Mouse (Mus musculus) olfactory bulb, adult 2 months (tissue): ENCODE measurements around the gene Polr2j. TPM values are rescaled to one million over a fixed set of nuclear protein-coding genes. Genes with fewer than 3 reads are reported as not detected.

Experiments
- H3K27ac ChIP-seq: fragments of 200-500 bp; 2 replicates; pipeline ENCODE4 v1.5.1; 2012; ENCODE audit warnings: low read depth, low read length; ENCODE audit not compliant: insufficient read depth
- H3K4me1 ChIP-seq: fragments of 200-500 bp; 2 replicates; pipeline ENCODE4 v1.6.1; 2012; ENCODE audit warnings: low read length; ENCODE audit not compliant: control insufficient read depth, insufficient read depth
- H3K4me3 ChIP-seq: fragments of 200-500 bp; 2 replicates; pipeline ENCODE4 v1.5.1; 2012; ENCODE audit warnings: mild to moderate bottlenecking, low read depth, low read length, moderate library complexity; ENCODE audit not compliant: insufficient read depth
- CTCF ChIP-seq: fragments of 200-500 bp; IDR thresholded peaks from 2 replicates; pipeline ENCODE4 v1.5.1; 2012; ENCODE audit warnings: low read depth, mild to moderate bottlenecking, low read length, moderate library complexity; ENCODE audit not compliant: insufficient read depth
- POLR2A ChIP-seq: fragments of 200-500 bp; IDR thresholded peaks from 2 replicates; pipeline ENCODE4 v1.6.1; 2012; ENCODE audit warnings: mild to moderate bottlenecking, low read depth, low read length, moderate library complexity; ENCODE audit not compliant: insufficient read depth
- WGBS: fragments of 180-500 bp; shearing (Covaris S2); methylation state at CpG from one replicate; pipeline ENCODE4 v1.1.7; 2018; 5-methylcytosine and 5-hydroxymethylcytosine counted together
- polyA plus RNA-seq: library from polyadenylated mRNA; stranded (reverse); fragments of >200 nt; gene quantifications from 2 replicates; pipeline ENCODE4 v1.2.4, GENCODE M21; 2012; ENCODE audit warnings: low replicate concordance; ENCODE audit not compliant: missing spikeins, insufficient read depth, insufficient read length

Gene Polr2j
- polyA plus RNA-seq, 1 experiment: not detected

DNA sequence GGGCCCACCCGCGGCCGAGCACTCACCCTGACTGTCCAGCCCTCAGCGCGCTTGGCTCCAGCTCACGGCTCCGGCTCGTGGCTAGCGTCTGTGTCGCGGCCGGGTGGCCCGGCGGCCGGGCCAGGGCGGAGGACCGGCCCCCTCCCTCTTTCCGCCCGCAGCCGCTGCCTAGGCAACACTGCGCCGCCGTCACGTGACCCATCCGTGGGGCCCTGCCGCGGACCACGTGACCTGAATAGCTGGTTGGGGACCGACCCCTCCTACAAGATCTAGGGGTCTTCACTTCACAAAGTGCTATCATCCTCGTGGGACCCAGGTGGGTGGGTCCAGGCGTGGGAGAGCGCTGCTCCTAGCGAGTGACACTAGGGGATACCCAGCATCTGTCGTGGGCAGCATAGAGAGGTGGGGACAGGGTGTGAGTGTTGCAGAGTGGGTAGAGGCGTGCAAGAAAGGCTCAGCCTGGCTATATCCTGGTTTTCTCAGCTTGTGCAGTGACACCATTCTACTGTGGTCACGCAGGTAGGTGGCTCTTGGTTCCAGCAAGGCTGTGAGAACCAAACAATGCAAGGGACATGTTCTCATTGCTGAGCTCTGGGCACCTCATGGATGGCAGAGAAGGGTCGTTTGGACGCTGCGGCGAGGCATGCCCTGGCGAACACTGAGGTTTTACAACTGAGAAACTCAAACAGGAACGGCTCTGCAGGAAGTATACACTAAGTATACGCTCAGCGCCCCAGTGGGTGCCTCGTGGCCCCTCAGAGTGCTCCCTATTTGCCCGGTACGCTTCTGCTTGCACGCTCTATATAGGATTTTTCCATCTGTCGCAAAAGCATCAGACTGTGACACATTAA is 54.3 kb downstream of the Polr2j start, which contains the start of gene Orai2:
TSS of gene Orai2 (minus strand) at position 202 of the 851 bp plus-strand sequence.
- WGBS: 2% methylated on average over 49 of the region's 49 CpGs
- peaks cover 26% of the 10 kb centered on the region for H3K4me1 ChIP-seq
- peak within 1 kb of the TSS; percentile 80 for H3K4me3 ChIP-seq
- peak within 1 kb of the TSS; percentile 83 for H3K27ac ChIP-seq
- peak; percentile 35; the same call in 1 of the 2 replicates for TF ChIP-seq POLR2A
- no peak for TF ChIP-seq CTCF

DNA sequence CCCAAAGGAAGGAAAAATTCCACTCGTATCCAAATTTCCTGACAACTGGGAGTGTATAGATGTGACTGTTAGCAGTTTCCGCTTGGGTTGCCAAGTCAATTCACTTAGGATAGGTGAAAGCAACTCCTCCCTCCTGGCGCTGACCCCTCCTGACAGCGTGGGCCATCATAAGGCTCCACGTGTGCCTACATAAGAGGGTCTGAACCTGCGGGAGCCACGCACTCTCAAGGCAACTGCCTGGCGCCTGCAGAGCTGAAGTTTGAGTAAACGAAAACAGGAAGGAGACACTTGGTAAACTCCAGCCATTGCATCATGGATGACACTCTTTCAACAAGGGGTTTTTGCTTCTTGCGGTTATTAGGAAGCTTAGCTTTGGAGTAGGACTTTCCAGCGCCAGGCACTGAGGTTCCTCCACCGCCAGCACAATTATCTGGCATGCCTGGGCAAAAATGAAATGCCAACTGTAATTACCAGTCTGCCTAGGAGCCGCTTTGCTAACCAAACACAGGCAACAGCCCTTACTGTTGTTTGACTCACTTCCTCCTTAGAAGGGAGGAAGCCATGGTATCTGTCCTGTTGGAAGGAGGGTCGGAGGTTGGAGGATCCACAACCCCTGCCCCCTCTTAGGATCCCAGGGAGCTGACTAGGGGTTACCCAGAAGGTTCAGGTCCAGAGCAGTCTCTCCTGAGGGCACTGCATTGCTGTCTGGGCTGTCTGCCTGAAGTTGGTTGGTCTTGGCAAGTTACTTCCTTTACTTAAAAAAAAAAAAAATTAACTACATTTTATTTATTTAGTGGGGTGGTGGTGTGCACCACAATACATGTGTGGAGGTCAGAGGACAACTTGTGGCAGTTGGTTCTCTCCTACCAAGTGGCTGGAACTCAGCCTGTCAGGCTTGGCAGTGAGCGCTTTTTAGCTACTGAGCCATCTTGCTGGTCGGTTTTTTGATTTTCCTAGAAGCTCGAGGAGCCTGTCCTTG is 55.2 kb downstream of the Polr2j start:
- Histone ChIP-seq H3K4me3 (peak overlapping the region; percentile 80; the same call in 1 of the 2 replicates), H3K27ac (peak overlapping the region; percentile 83; the same call in 1 of the 2 replicates), H3K4me1 (peaks cover 26% of the 10 kb centered on the region)
- WGBS: 20% methylated on average over 17 of the region's 17 CpGs
- TF ChIP-seq POLR2A: no peak
- no peak for TF ChIP-seq CTCF

Other genes with a start within 250 kb of the Polr2j start
- gene Hspb1, start 228.7 kb upstream of the Polr2j start, polyA plus RNA-seq: not detected in 2 replicates
- gene Ywhag, start 182.0 kb upstream of the Polr2j start, polyA plus RNA-seq: 235 and 282 TPM in 2 replicates
- gene Ssc4d, start 142.1 kb upstream of the Polr2j start, polyA plus RNA-seq: not detected in 2 replicates
- not detected in 2 replicates for gene Zp3, start 136.5 kb upstream of the Polr2j start, polyA plus RNA-seq
- not detected in 2 replicates for gene Dtx2, start 121.8 kb upstream of the Polr2j start, polyA plus RNA-seq
- gene Upk3b, start 78.1 kb upstream of the Polr2j start, polyA plus RNA-seq: not detected in 2 replicates
- not detected in 2 replicates for gene Upk3bl, start 62.1 kb upstream of the Polr2j start, polyA plus RNA-seq
- gene Rasa4, start 32.7 kb upstream of the Polr2j start, polyA plus RNA-seq: not detected in 2 replicates
- gene Lrwd1, start 19.4 kb downstream of the Polr2j start, polyA plus RNA-seq: not detected in 2 replicates
- gene Alkbh4, start 19.5 kb downstream of the Polr2j start, polyA plus RNA-seq: not detected in 2 replicates
- gene Orai2, start 54.1 kb downstream of the Polr2j start, polyA plus RNA-seq: not detected in 2 replicates
- gene Prkrip1, start 82.3 kb downstream of the Polr2j start, polyA plus RNA-seq: not detected in 2 replicates
- gene Sh2b2, start 129.9 kb downstream of the Polr2j start, polyA plus RNA-seq: not detected in 2 replicates